Mouse (Mus musculus): ENCODE measurements around the gene Cpxm2. TPM values are rescaled to one million over a fixed set of nuclear protein-coding genes. Genes with fewer than 3 reads are reported as not detected.

Cpxm2 gene
- polyA plus RNA-seq, 1 experiment from 2014 or later: 0.08 TPM

DNA sequence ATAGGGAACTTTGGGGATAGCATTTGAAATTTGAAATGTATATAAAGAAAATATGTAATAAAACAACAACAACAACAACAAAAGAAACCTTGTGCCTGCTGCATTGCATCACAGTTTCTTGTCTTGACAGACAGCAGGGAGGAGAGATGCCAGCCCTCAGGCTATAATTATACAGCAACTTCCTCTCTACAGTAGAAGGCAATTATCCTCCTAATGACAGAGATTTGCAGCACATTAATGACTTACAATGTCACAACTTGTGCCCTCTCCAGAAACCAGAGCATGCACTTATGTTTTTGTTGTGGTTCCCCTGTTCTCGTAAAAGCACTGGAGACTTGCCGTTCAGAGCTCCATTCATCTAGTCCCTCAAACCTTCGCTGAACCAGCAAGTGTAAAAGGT is 44.2 kb downstream of the Cpxm2 start:
- WGBS (ENCODE audit: insufficient replicate concordance): 75% methylated on average over 3 of the region's 3 CpGs
- Histone ChIP-seq H3K4me3 (ENCODE audit: low read depth, low read length) (no peak overlapping the region), H3K27ac (ENCODE audit: low read length) (no peak overlapping the region), H3K9ac (ENCODE audit: low read depth, low read length) (no peak overlapping the region), H3K36me3 (ENCODE audit: control insufficient read depth, insufficient read depth) (no peaks in the 10 kb centered on the region), H3K27me3 (ENCODE audit: control insufficient read depth, insufficient read depth, low read depth, low read length) (no peaks in the 10 kb centered on the region), H3K4me2 (ENCODE audit: low read depth, low read length) (no peak overlapping the region), H3K4me1 (ENCODE audit: control insufficient read depth, low read depth, low read length) (no peaks in the 10 kb centered on the region), H3K9me3 (replicated peaks; ENCODE audit: control insufficient read depth, low read length) (no peaks in the 10 kb centered on the region)
- ATAC-seq (ENCODE audit: low read depth): no peak

DNA sequence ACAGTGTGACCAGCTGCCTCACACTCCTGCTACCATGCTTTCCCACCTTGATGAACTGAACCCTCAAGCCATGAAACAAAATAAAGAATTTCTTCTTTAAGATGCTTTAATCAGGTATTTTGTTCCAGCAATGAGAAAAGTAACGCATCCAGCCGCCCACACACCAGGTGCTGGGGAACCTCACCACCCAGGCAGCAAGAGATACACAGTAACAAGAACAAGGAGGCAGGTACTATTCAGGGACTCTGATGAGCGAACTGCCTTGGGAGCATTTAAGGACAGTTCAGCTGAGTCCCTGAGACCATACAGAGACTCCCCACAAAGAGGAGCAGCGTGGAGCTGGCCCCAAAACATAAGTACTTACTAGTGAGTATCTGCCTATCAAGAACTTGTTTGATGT is 47.6 kb downstream of the Cpxm2 start:
- ATAC-seq (ENCODE audit: low read depth): no peak
- no peaks in the 10 kb centered on the region for H3K4me1 ChIP-seq (ENCODE audit: control insufficient read depth, low read depth, low read length)
- H3K27me3 ChIP-seq (ENCODE audit: control insufficient read depth, insufficient read depth, low read depth, low read length): no peaks in the 10 kb centered on the region
- no peaks in the 10 kb centered on the region for H3K9me3 ChIP-seq (replicated peaks; ENCODE audit: control insufficient read depth, low read length)
- H3K4me2 ChIP-seq (ENCODE audit: low read depth, low read length): no peak overlapping the region
- no peak overlapping the region for H3K9ac ChIP-seq (ENCODE audit: low read depth, low read length)
- H3K27ac ChIP-seq (ENCODE audit: low read length): no peak overlapping the region
- no peak overlapping the region for H3K4me3 ChIP-seq (ENCODE audit: low read depth, low read length)
- WGBS (ENCODE audit: insufficient replicate concordance): 45% methylated on average over 4 of the region's 4 CpGs
- no peaks in the 10 kb centered on the region for H3K36me3 ChIP-seq (ENCODE audit: control insufficient read depth, insufficient read depth)

DNA sequence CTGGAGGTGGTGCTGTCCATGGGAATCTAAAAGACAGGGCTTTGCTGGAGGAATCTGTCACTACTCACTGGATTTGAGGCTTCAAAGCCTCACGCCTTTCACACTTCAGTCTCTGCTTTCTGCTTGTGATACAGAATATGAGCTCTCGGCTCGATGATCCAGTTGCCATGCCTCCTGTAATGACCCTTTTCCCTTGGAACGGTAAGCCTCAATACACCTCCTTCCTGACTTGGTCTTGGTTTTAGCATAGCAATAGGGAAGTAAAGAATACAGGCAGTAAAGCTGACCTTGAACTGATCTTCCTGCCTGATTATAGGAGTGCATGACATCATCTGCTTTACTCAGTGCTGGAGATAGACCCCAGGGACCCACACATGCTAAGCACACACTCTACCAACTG is 49.2 kb downstream of the Cpxm2 start:
- no peak overlapping the region for H3K4me3 ChIP-seq (ENCODE audit: low read depth, low read length)
- no peaks in the 10 kb centered on the region for H3K36me3 ChIP-seq (ENCODE audit: control insufficient read depth, insufficient read depth)
- no peak overlapping the region for H3K9ac ChIP-seq (ENCODE audit: low read depth, low read length)
- WGBS (ENCODE audit: insufficient replicate concordance): 60% methylated on average over 4 of the region's 4 CpGs
- no peaks in the 10 kb centered on the region for H3K9me3 ChIP-seq (replicated peaks; ENCODE audit: control insufficient read depth, low read length)
- no peak for ATAC-seq (ENCODE audit: low read depth)
- no peaks in the 10 kb centered on the region for H3K4me1 ChIP-seq (ENCODE audit: control insufficient read depth, low read depth, low read length)
- H3K4me2 ChIP-seq (ENCODE audit: low read depth, low read length): no peak overlapping the region
- H3K27ac ChIP-seq (ENCODE audit: low read length): no peak overlapping the region
- H3K27me3 ChIP-seq (ENCODE audit: control insufficient read depth, insufficient read depth, low read depth, low read length): no peaks in the 10 kb centered on the region

DNA sequence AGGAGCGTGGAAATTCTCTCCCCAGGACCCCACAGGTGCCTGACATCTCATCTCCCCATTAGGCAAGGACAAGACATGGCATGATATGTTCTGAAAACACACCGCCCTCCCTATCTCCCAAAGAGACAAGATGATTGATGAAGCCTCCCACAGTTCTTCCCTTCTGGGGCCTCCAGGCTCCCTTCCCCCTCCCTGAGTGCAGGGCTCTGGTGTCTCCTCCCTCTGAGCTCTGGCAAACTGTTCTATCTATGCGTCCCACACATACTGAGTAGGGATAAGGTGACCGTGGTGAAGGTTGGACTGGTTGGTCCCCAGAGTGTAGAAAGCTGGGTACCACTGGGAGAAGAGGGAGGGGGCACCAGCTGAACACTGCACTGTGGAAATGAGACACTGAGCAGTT is 56.1 kb downstream of the Cpxm2 start:
- Histone ChIP-seq H3K27ac (ENCODE audit: low read length) (no peak overlapping the region), H3K9ac (ENCODE audit: low read depth, low read length) (no peak overlapping the region), H3K27me3 (ENCODE audit: control insufficient read depth, insufficient read depth, low read depth, low read length) (no peaks in the 10 kb centered on the region), H3K4me1 (ENCODE audit: control insufficient read depth, low read depth, low read length) (no peaks in the 10 kb centered on the region), H3K4me2 (ENCODE audit: low read depth, low read length) (no peak overlapping the region), H3K4me3 (ENCODE audit: low read depth, low read length) (no peak overlapping the region), H3K9me3 (replicated peaks; ENCODE audit: control insufficient read depth, low read length) (no peaks in the 10 kb centered on the region; the same call in 1 of the 2 replicates), H3K36me3 (ENCODE audit: control insufficient read depth, insufficient read depth) (no peaks in the 10 kb centered on the region)
- no peak for ATAC-seq (ENCODE audit: low read depth)
- 54% methylated on average over 4 of the region's 4 CpGs for WGBS (ENCODE audit: insufficient replicate concordance)

DNA sequence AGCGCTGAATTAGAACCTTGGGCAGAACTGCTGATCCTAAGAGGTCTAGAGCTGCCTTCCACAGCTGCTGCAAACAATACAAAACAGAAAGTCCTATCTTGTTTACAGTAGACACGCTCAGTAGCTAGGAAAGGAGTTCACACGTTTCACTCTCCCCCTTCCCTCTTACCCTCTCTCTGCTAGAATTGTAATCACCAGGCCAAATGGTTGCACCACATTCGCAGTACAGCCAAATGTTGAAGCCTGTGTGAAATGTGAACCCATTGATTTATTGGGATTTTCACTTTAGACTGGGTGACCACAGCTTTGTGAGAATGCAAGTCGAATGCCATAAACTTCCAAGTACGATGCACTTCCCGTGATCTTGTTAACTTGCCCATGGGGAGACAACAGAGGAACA is 59.9 kb downstream of the Cpxm2 start:
- Histone ChIP-seq H3K27me3 (ENCODE audit: control insufficient read depth, insufficient read depth, low read depth, low read length) (no peaks in the 10 kb centered on the region), H3K9ac (ENCODE audit: low read depth, low read length) (no peak overlapping the region), H3K4me2 (ENCODE audit: low read depth, low read length) (no peak overlapping the region), H3K9me3 (replicated peaks; ENCODE audit: control insufficient read depth, low read length) (no peaks in the 10 kb centered on the region; the same call in 1 of the 2 replicates), H3K4me3 (ENCODE audit: low read depth, low read length) (no peak overlapping the region), H3K27ac (ENCODE audit: low read length) (no peak overlapping the region), H3K36me3 (ENCODE audit: control insufficient read depth, insufficient read depth) (no peaks in the 10 kb centered on the region), H3K4me1 (ENCODE audit: control insufficient read depth, low read depth, low read length) (no peaks in the 10 kb centered on the region)
- WGBS (ENCODE audit: insufficient replicate concordance): 49% methylated on average over 7 of the region's 7 CpGs
- ATAC-seq (ENCODE audit: low read depth): no peak

DNA sequence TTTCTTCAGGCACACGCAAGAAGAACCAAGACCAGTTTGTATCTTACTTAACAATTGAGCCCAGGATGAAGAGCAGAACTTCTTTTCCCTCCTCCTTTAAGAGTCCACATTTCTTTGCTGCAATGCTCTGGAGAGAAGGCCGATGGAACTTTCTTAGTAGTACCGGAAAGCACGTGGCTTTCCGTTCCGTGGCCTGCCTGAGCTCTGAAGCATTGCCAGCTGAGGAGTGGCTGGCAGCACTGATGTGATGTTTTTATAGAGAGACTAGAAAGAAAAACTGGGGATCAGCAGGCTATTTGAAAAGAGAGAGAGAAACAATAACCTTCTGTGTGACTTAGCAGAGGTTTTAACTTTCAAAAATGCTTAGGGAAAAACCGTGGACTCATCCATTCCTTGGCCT is 63.0 kb downstream of the Cpxm2 start:
- H3K27ac ChIP-seq (ENCODE audit: low read length): no peak overlapping the region
- no peaks in the 10 kb centered on the region for H3K36me3 ChIP-seq (ENCODE audit: control insufficient read depth, insufficient read depth)
- H3K9ac ChIP-seq (ENCODE audit: low read depth, low read length): no peak overlapping the region
- ATAC-seq (ENCODE audit: low read depth): no peak
- H3K4me3 ChIP-seq (ENCODE audit: low read depth, low read length): no peak overlapping the region
- no peak overlapping the region for H3K4me2 ChIP-seq (ENCODE audit: low read depth, low read length)
- no peaks in the 10 kb centered on the region for H3K4me1 ChIP-seq (ENCODE audit: control insufficient read depth, low read depth, low read length)
- H3K27me3 ChIP-seq (ENCODE audit: control insufficient read depth, insufficient read depth, low read depth, low read length): no peaks in the 10 kb centered on the region
- WGBS (ENCODE audit: insufficient replicate concordance): 75% methylated on average over 7 of the region's 7 CpGs
- no peaks in the 10 kb centered on the region; the same call in 1 of the 2 replicates for H3K9me3 ChIP-seq (replicated peaks; ENCODE audit: control insufficient read depth, low read length)

DNA sequence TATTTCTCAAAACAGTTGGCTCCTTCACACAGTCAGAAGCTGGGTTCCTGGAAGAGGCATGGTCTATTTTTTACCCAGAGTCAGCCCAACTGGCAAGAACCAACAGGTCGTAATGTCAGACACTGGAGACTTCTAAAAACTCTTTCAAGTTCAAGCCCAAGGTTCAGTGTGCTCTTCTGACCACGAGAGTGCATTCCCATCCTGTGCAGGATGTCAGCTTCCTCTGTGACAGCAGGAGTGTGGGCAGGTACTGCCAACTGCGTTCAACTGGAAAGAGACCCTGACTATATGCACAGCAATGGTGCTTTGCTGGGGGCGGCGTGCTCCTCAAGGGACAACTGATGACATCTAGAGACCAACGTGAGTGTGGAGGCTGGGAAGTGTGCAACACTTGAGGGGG is 65.9 kb downstream of the Cpxm2 start:
- Histone ChIP-seq H3K4me3 (ENCODE audit: low read depth, low read length) (no peak overlapping the region), H3K9me3 (replicated peaks; ENCODE audit: control insufficient read depth, low read length) (no peaks in the 10 kb centered on the region), H3K4me1 (ENCODE audit: control insufficient read depth, low read depth, low read length) (no peaks in the 10 kb centered on the region), H3K27me3 (ENCODE audit: control insufficient read depth, insufficient read depth, low read depth, low read length) (no peaks in the 10 kb centered on the region), H3K4me2 (ENCODE audit: low read depth, low read length) (no peak overlapping the region), H3K9ac (ENCODE audit: low read depth, low read length) (no peak overlapping the region), H3K36me3 (ENCODE audit: control insufficient read depth, insufficient read depth) (no peaks in the 10 kb centered on the region), H3K27ac (ENCODE audit: low read length) (no peak overlapping the region)
- no peak for ATAC-seq (ENCODE audit: low read depth)
- 41% methylated on average over 6 of the region's 6 CpGs for WGBS (ENCODE audit: insufficient replicate concordance)

DNA sequence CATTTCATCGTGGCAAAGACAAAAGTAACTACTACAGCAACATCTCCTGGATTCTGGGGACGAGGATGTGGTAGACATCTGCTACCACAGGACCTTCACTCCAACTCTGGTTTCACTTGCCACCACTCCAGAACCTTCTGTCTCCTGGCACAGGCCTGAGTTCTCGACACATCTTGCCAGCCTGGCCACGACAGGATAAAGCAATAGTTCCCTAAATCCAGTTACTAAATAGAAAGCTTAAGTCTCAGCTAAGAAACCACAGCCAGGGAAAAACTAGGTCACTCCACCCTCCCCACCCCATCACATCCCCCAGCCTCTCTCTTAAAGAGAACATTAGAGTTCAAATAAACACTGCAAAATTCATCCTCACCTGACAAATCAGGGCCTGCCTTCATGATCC is 66.4 kb downstream of the Cpxm2 start:
- Histone ChIP-seq H3K27ac (ENCODE audit: low read length) (no peak overlapping the region), H3K27me3 (ENCODE audit: control insufficient read depth, insufficient read depth, low read depth, low read length) (no peaks in the 10 kb centered on the region), H3K9ac (ENCODE audit: low read depth, low read length) (no peak overlapping the region), H3K4me1 (ENCODE audit: control insufficient read depth, low read depth, low read length) (no peaks in the 10 kb centered on the region), H3K36me3 (ENCODE audit: control insufficient read depth, insufficient read depth) (no peaks in the 10 kb centered on the region), H3K9me3 (replicated peaks; ENCODE audit: control insufficient read depth, low read length) (no peaks in the 10 kb centered on the region), H3K4me2 (ENCODE audit: low read depth, low read length) (no peak overlapping the region), H3K4me3 (ENCODE audit: low read depth, low read length) (no peak overlapping the region)
- WGBS (ENCODE audit: insufficient replicate concordance): 40% methylated on average over 4 of the region's 4 CpGs
- ATAC-seq (ENCODE audit: low read depth): no peak

DNA sequence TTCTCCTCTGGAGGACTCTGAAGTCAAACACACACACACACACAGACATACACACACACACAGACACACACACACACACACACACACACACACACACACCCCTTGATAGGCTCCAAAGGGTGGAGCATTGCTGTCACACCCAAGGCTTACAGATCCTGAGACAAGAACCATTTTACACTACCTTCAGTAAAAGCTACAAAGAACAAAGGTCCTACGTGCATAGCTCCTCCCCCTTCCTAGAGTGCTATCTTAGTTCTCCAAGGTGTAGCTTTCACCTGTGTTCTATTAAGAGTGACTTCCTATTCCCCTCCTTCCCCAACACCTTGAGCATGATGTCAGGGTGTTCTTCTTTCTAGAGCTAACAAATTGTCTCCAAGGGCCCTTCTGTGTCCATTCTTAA is 78.7 kb downstream of the Cpxm2 start:
- WGBS (ENCODE audit: insufficient replicate concordance): 48% methylated on average over 1 of the region's 1 CpGs
- H3K27ac ChIP-seq (ENCODE audit: low read length): no peak overlapping the region
- no peaks in the 10 kb centered on the region for H3K4me1 ChIP-seq (ENCODE audit: control insufficient read depth, low read depth, low read length)
- no peak overlapping the region for H3K9ac ChIP-seq (ENCODE audit: low read depth, low read length)
- no peak overlapping the region for H3K4me3 ChIP-seq (ENCODE audit: low read depth, low read length)
- H3K36me3 ChIP-seq (ENCODE audit: control insufficient read depth, insufficient read depth): no peaks in the 10 kb centered on the region
- no peaks in the 10 kb centered on the region for H3K27me3 ChIP-seq (ENCODE audit: control insufficient read depth, insufficient read depth, low read depth, low read length)
- ATAC-seq (ENCODE audit: low read depth): no peak
- H3K4me2 ChIP-seq (ENCODE audit: low read depth, low read length): no peak overlapping the region
- H3K9me3 ChIP-seq (replicated peaks; ENCODE audit: control insufficient read depth, low read length): no peaks in the 10 kb centered on the region

DNA sequence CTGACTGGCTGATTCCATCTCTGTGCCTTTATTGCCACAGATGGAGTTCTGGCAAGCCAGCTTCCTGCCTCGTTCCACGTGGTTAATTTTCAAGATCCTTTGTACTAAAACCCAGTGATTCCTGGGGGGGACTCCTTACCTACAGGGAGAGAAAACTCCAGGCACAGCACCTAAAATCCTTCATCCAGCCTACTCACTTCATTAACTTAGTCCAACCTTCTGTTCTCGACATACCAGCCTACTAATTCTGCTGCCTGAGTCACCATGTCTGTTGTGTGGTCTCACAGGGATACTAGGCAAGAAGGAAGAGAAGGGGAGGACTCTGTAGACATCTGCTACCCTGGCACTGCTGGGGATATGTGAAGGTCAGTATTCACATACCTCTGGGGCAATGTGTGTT is 80.0 kb downstream of the Cpxm2 start:
- H3K27ac ChIP-seq (ENCODE audit: low read length): no peak overlapping the region
- H3K9me3 ChIP-seq (replicated peaks; ENCODE audit: control insufficient read depth, low read length): no peaks in the 10 kb centered on the region
- H3K36me3 ChIP-seq (ENCODE audit: control insufficient read depth, insufficient read depth): no peaks in the 10 kb centered on the region
- no peak overlapping the region for H3K4me2 ChIP-seq (ENCODE audit: low read depth, low read length)
- 42% methylated on average over 3 of the region's 3 CpGs for WGBS (ENCODE audit: insufficient replicate concordance)
- no peaks in the 10 kb centered on the region for H3K27me3 ChIP-seq (ENCODE audit: control insufficient read depth, insufficient read depth, low read depth, low read length)
- ATAC-seq (ENCODE audit: low read depth): no peak
- no peaks in the 10 kb centered on the region for H3K4me1 ChIP-seq (ENCODE audit: control insufficient read depth, low read depth, low read length)
- no peak overlapping the region for H3K4me3 ChIP-seq (ENCODE audit: low read depth, low read length)
- H3K9ac ChIP-seq (ENCODE audit: low read depth, low read length): no peak overlapping the region

Data from liver, embryonic 16.5 days (tissue).